8 mouse cellular contexts compared by ENCODE assay signal in the genomic region with DNA sequence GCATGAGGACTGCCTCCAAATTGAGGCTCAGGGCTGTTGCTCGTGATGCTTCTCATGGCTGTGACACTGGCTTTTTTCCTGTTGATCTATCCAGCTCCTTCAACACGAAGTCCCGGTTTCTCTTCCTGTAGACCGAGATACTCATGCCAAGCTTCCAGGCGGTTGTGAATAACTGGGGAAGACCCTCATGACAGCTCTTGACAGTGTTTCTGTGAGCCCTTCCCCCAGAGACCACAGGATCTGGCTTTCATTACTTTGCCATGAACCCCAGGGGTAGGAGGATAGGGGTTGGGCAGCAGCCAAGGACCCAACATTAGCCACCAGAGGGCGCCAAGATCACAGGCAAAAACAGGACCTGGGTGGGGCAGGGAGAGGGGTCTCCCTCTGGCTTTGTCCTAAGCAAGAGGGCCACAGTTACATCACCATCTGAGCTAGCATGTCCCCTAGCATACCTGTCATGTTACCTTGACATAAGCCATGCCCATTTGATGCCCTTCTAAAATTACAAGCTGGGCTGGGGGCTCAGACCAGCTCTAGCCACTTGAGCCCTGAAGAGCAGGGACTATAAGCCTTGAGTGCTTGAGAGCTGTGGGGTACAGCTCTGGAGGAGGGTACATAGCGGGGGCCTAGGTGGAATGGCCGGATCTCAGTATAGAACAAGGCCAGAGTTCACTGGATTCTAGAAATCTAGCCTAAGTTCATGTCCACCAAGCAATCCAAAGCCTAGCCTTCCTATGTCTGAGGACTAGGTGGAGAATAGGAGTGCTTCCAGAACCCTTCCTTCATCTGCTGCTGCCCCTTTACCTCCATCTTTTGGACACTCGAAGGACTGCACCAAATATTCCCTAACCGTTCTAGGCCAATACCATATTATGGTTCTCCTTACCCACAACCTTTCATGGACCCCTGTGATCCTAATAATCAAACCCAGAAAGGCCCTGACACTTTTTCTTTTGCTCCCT. TPM values are rescaled to one million over a fixed set of nuclear protein-coding genes. Genes with fewer than 3 reads are reported as not detected.
A peak's percentile ranks its signal among the peaks of the same experiment; 100 is the strongest.
DNase-seq lines count a peak whose midpoint lies in the region; ATAC-seq and TF ChIP-seq lines count a peak whose summit lies in the region.

A gene (minus strand): TSS at position 51 of the 962 bp plus-strand sequence.

- H3K9me3 ChIP-seq in hindbrain, embryonic 14.5 days (ENCODE audit: control insufficient read depth, low read length), result no peaks in the 10 kb centered on the region
- H3K9me3 ChIP-seq in hindbrain, embryonic 13.5 days, result no peaks in the 10 kb centered on the region
- no peaks in the 10 kb centered on the region for H3K9me3 ChIP-seq in heart, postnatal 0 days (replicated peaks; ENCODE audit: control insufficient read depth, low read length)

- ATAC-seq in hindbrain, embryonic 14.5 days (ENCODE audit: low FRiP score), result no peak
- ATAC-seq in hindbrain, embryonic 13.5 days (ENCODE audit: low FRiP score), result no peak
- peak; percentile 73 for ATAC-seq in heart, postnatal 0 days (ENCODE audit: insufficient read depth, low read depth)
- peak; percentile 56 for ATAC-seq in megakaryocyte, adult 5-6 weeks (ENCODE audit: poor library complexity, severe bottlenecking)

- peak; percentile 59 for DNase-seq in hindbrain, embryonic 14.5 days (ENCODE audit: low spot score)
- DNase-seq in R1 (ENCODE audit: low read depth, low spot score), result peak; percentile 57
- peak; percentile 58 for DNase-seq in embryo, embryonic 11.5 days (ENCODE audit: low read depth, low spot score)
- DNase-seq in heart, postnatal 0 days (ENCODE audit: low spot score), result peak; percentile 50
- peak; percentile 49 to 56 for DNase-seq in layer of hippocampus, postnatal 14 days (ENCODE audit: low spot score in 2 of 2)
- peak; percentile 67 for DNase-seq in thymus, postnatal 14 days

- no peaks in the 10 kb centered on the region for H3K4me1 ChIP-seq in hindbrain, embryonic 14.5 days (replicated peaks; ENCODE audit: control insufficient read depth, insufficient read depth, low read length)
- H3K4me1 ChIP-seq in hindbrain, embryonic 13.5 days (replicated peaks), result no peaks in the 10 kb centered on the region
- H3K4me1 ChIP-seq in heart, postnatal 0 days (ENCODE audit: control insufficient read depth, insufficient read depth), result no peaks in the 10 kb centered on the region

- TF ChIP-seq CTCF in heart, postnatal 0 days (IDR thresholded peaks at IDR 0.05; ENCODE audit: low read depth), result peak; percentile 90

- TF ChIP-seq EP300 in heart, postnatal 0 days (IDR thresholded peaks at IDR 0.05; ENCODE audit: low read depth), result no peak

- no peak within 1 kb of the TSS for H3K4me2 ChIP-seq in hindbrain, embryonic 14.5 days (replicated peaks)
- no peak within 1 kb of the TSS for H3K4me2 ChIP-seq in hindbrain, embryonic 13.5 days
- no peak within 1 kb of the TSS for H3K4me2 ChIP-seq in heart, postnatal 0 days (ENCODE audit: low read depth, low read length)

- H3K9ac ChIP-seq in hindbrain, embryonic 14.5 days, result no peak within 1 kb of the TSS
- H3K9ac ChIP-seq in hindbrain, embryonic 13.5 days, result no peak within 1 kb of the TSS
- no peak within 1 kb of the TSS for H3K9ac ChIP-seq in heart, postnatal 0 days (replicated peaks; ENCODE audit: low read depth, low read length)

- no peak within 1 kb of the TSS for H3K4me3 ChIP-seq in hindbrain, embryonic 14.5 days (replicated peaks; ENCODE audit: low read length)
- H3K4me3 ChIP-seq in hindbrain, embryonic 13.5 days, result no peak within 1 kb of the TSS
- H3K4me3 ChIP-seq in heart, postnatal 0 days (ENCODE audit: low read depth, low read length), result no peak within 1 kb of the TSS

- no peak within 1 kb of the TSS for H3K27ac ChIP-seq in hindbrain, embryonic 14.5 days
- no peak within 1 kb of the TSS for H3K27ac ChIP-seq in hindbrain, embryonic 13.5 days
- no peak within 1 kb of the TSS for H3K27ac ChIP-seq in heart, postnatal 0 days (ENCODE audit: low read depth)

- WGBS in hindbrain, embryonic 14.5 days, result 53% methylated on average over 10 of the region's 10 CpGs
- 53% methylated on average over 10 of the region's 10 CpGs for WGBS in hindbrain, embryonic 13.5 days
- WGBS in heart, postnatal 0 days, result 24% methylated on average over 10 of the region's 10 CpGs

- no peaks in the 10 kb centered on the region for H3K36me3 ChIP-seq in hindbrain, embryonic 14.5 days (replicated peaks; ENCODE audit: control insufficient read depth, insufficient read depth)
- H3K36me3 ChIP-seq in hindbrain, embryonic 13.5 days, result no peaks in the 10 kb centered on the region
- no peaks in the 10 kb centered on the region for H3K36me3 ChIP-seq in heart, postnatal 0 days (replicated peaks; ENCODE audit: control insufficient read depth, insufficient read depth, low read length)

- no peaks in the 10 kb centered on the region for H3K27me3 ChIP-seq in hindbrain, embryonic 14.5 days (ENCODE audit: control insufficient read depth, insufficient read depth, low read length)
- H3K27me3 ChIP-seq in hindbrain, embryonic 13.5 days, result peaks cover 3% of the 10 kb centered on the region; the same call in 1 of the 2 replicates
- no peaks in the 10 kb centered on the region for H3K27me3 ChIP-seq in heart, postnatal 0 days (ENCODE audit: control insufficient read depth, insufficient read depth, low read length)

RNA-seq across cellular contexts. Expression of the gene that starts here (rescaled TPM):
- polyA plus RNA-seq in hindbrain, embryonic 14.5 days (2014; fragmentation: Nextera tagmentation; extraction: Ambion mirVana), result 1.9 and 2.3 TPM in 2 replicates
- 1.4 and 1.9 TPM in 2 replicates for polyA plus RNA-seq in hindbrain, embryonic 13.5 days (2015; fragmentation: Nextera tagmentation; extraction: Ambion mirVana)
- 0.61 and 2.1 TPM in 2 replicates for total RNA-seq in heart, postnatal 0 days (2014; rRNA removed; ENCODE audit: low replicate concordance)
- polyA plus RNA-seq in heart, postnatal 0 days (2015; fragmentation: Nextera tagmentation; extraction: Ambion mirVana), result 0.70 and 1.6 TPM in 2 replicates
- total RNA-seq in layer of hippocampus, postnatal 14 days (2021), result under 1 TPM; 0.24 to 0.44 TPM
- not detected in 2 replicates for total RNA-seq in megakaryocyte, adult 5-6 weeks (2015)
- total RNA-seq in megakaryocyte, adult 5-6 weeks (2017), result not detected in 2 replicates

Comparison
In these comparisons a context has a peak if more than half of its experiments do, and no peak if none do; other contexts are left out.
1. Peak in DNase-seq in layer of hippocampus, postnatal 14 days; RNA of the gene not detected or under 1 TPM.
2. Peak in ATAC-seq in megakaryocyte, adult 5-6 weeks; RNA of the gene not detected or under 1 TPM.